Mouse (Mus musculus): ENCODE data around the gene Cope. TPM values are rescaled to one million over a fixed set of nuclear protein-coding genes. Genes with fewer than 3 reads are reported as not detected.
A peak's percentile ranks its signal among the peaks of the same experiment; 100 is the strongest.

Gene Cope
- total RNA-seq, 2 experiments from 2014 or later = 188 to 192 TPM

DNA sequence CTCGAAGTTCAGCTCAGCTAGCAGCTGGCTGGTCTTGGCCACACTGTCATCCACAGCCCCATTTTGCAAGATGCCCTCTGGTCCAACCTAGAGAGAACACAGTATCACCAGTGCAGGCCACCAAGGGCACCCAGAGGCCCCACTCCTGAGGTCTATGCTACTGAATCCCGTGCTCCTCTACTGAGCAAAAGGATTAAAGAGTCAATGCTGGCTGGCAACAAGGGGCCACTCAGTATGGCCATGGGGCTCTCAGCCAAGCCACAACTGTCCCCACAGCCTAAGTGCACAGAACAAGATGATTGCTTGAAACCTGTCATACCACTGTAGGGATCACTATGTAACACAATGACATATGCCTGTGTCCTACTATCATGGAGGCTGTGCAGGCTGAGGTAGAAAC is 42.0 kb downstream of the Cope start:
- no peak for DNase-seq (ENCODE audit: low spot score in 2 of 2)

DNA sequence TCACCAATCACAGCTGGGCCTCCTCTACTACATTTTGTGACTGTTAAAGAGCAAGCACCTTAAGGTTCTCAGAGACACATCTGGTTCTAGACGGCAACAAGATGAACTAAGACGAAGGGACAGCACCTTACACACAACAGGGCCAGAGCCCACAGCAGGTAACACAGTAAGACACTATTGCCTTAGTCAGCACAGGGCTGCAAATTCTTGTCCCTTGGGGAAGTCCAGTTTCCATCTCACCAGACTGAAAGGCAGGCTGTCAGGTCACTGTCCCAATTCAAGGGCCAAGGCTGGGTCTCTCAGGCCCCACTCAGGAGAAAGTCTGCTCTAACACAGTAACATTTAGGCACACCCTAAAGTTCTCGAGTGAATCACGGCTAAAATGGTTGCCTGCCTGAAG is 45.1 kb downstream of the Cope start:
- no peak for DNase-seq (ENCODE audit: low spot score in 2 of 2)

DNA sequence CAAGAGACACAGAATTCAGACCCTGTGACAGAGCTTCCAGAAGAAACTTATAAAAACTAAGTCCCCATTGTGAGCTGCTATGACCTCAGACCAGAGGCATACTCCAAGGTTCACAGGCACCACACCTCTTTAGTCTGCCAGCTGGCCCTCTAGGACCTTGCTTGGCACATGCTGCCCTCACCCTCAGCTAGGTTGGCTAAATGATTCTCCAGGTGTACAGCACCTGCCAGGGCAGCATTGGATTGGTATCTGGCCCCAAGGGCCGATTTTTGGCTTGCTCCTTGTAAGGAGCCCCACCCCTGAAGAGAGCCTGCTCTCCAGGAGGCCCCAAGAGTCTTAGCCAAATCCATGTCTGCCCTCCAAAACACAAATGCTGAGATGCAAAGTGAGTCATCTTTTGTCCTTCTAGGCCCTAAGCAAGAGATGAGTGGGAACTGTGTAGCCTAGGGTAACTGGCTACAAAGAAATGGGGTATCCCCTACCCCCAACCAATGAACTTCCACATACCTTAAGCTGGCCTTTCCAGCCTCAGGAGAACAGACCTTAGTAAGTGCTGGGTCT is 45.6 kb downstream of the Cope start:
- no peak for DNase-seq (ENCODE audit: low spot score in 2 of 2)

- DNase-seq (ENCODE audit: low spot score in 2 of 2) = no peak
These were observed 49.0 kb downstream of the Cope start for GRCm38 (mm10) chr8:70351035-70351999.

DNA sequence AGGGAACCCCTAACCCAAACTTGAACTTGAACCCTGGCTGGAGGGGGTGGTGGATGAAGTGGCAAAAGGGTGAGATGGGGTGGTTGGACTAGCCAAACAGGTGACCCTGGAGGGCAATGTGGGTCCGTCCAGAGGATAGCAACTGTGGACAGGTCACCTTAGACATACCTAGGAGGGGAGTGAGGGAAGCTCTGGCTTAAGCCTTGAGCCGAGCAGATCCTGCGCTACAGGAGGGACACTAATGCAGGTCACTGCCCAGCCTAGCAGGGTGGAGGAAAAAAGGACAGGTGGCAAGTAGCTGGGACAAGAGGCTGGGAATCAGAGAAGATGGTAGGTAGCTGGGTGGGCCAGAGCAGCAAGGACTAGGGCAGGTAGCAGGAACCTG is 49.7 kb downstream of the Cope start:
- no peak for DNase-seq (ENCODE audit: low spot score in 2 of 2)

DNA sequence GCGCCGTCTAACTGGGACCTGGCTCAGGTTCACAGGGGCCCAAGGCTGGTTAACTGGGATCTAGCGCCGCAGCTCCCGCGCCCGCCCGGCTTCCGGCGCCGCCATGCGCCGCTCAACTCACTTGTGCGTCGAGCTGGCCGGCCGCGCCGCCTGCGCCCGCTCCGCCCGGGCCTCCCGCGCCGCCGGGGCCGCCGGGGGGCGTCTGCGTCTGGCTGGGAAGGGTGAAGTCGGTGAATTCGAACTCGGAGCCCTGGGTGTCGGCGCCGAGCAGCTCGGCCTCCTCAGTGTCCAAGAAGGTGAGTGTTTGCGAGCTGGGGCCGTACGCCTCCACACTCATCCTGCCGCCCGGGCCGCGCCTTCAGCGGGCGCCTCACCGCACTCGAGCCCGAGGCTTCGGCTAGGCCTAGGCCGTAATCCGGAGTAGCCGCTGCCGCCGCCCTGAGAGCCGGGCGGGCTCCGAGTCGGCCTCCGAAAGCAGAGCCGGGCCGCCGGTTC is 50.4 kb downstream of the Cope start:
- peak in 1 of 2 experiments; percentile 50 for DNase-seq (ENCODE audit: low spot score in 2 of 2)

DNA sequence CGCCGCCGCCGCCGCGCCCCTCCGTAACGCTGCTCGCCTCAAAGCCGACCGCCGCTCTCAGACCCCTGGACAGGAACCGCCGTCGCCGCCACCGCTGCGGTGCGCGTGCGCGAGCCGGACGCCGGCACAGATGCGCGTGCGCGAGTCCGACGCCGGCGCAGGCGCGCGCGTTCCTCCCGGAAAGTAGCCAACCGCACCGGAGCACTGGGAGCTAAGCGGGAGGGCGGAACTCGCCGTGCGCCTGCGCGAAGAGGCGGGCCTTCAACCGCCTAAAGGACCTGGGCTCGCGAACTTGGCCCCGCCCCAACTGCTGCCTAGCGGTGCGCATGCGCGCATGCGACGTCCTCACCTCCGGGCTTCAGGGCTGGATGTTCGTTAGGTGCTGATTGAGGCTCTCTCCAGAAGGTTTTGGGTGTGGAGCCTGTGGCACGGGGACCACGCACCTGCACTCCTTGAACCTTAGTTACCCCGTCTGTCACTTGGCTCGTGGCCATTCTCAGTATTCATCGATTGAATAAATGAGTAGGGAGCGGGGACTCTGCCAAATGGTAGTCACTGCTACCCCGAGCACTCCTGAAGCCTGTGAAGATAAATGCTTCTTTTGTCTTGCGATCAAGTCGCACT is 51.0 kb downstream of the Cope start, which contains the start of gene Upf1:
Gene Upf1, minus strand, starts transcription at position 85 of the 624 bp plus-strand sequence.
- DNase-seq (ENCODE audit: low spot score in 2 of 2) = peak; percentile 99 to 100

DNA sequence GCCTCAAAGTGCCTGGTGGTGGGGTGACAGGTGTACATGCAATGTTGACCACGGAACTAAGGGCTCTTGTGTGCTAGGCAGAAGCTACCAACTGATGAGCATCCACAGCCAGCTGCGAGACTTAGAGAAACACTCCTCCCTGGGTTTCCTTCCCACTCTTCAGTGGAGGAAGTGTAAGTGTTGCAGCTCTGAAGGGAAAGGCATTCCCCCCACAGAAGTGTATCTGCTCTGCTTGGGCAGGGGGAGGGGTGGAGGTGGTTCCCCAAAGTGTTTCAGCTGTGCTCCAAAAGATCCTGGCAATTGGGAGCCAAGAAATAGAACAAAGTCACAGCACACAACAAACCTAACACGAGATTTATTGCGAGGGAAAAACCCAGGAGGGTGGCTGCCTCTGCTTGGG is 51.7 kb downstream of the Cope start:
- no peak for DNase-seq (ENCODE audit: low spot score in 2 of 2)

DNA sequence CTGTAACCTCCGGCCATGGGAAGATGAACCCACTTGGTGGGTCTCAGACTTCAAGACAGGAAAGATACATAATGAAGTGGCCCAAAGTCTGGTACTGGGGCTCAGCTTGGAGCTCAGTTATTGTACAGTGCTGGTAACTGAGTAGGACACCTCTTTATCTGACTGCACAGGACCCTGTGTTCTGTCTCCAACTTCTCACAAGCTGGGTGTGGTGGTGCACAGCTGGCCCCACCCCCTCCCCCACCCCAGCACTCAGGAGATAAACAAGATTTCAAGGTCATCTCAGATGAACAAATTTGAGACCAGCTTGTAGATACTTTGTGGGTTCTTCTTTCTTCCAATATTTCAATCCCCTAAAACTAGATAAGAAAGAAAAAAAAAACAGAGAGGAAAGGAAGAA is 53.8 kb downstream of the Cope start:
- no peak for DNase-seq (ENCODE audit: low spot score in 2 of 2)

DNA sequence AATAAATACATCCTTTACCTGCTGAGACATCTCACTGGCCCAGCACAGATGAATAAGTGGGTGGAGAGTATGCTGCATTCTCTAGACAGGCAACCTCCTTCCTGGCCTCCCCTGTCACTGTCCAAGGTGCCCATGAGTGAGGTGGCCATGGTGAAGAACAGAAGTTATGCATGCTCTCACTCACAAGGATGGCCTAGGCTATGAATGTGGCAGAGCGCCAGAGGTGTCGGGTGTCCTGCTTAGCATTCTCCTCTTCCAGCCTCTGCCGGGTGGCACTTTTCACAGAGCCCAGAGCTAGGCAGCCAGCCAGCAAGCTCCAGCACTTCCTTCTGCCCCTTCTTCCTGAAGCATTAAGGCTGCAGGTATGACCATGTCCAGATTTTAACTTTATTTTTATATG is 57.1 kb downstream of the Cope start:
- no peak for DNase-seq (ENCODE audit: low spot score in 2 of 2)

- no peak for DNase-seq (ENCODE audit: low spot score in 2 of 2)
These were observed 58.5 kb downstream of the Cope start for GRCm38 (mm10) chr8:70360769-70361168.

- DNase-seq (ENCODE audit: low spot score in 2 of 2) = no peak
These were observed 59.2 kb downstream of the Cope start for GRCm38 (mm10) chr8:70361484-70362032.

Other genes with a start within 250 kb of the Cope start
- gene Tm6sf2, start 229.6 kb upstream of the Cope start, total RNA-seq (2021) = 1 to 10 TPM in 1 of 2 experiments, under 1 TPM in 1; 0.53 to 4.8 TPM
- under 1 TPM; 0.11 to 0.14 TPM for gene Hapln4, start 219.1 kb upstream of the Cope start, total RNA-seq (2021)
- 1 to 10 TPM; 2.4 to 3.6 TPM for gene Ncan, start 181.6 kb upstream of the Cope start, total RNA-seq (2021)
- 10 to 100 TPM; 23.6 to 26.0 TPM for gene Nr2c2ap, start 171.2 kb upstream of the Cope start, total RNA-seq (2021)
- 10 to 100 TPM; 15.9 to 18.9 TPM for gene Rfxank, start 163.4 kb upstream of the Cope start, total RNA-seq (2021)
- 10 to 100 TPM; 55.5 to 56.4 TPM for gene Borcs8, start 163.0 kb upstream of the Cope start, total RNA-seq (2021)
- gene Mef2b, start 162.8 kb upstream of the Cope start, total RNA-seq (2021) = 1 to 10 TPM; 1.5 to 1.6 TPM
- 10 to 100 TPM; 63.4 to 66.8 TPM for gene Tmem161a, start 130.2 kb upstream of the Cope start, total RNA-seq (2021)
- gene Slc25a42, start 90.2 kb upstream of the Cope start, total RNA-seq (2021) = 10 to 100 TPM; 27.8 to 39.2 TPM
- 10 to 100 TPM; 54.9 to 62.1 TPM for gene Sugp2, start 68.3 kb upstream of the Cope start, total RNA-seq (2021)
- 10 to 100 TPM; 10.1 to 15.1 TPM for gene Armc6, start 68.1 kb upstream of the Cope start, total RNA-seq (2021)
- gene Homer3, start 19.7 kb upstream of the Cope start, total RNA-seq (2021) = 10 to 100 TPM; 44.8 to 50.6 TPM
- gene Ddx49, start within 50 bp of the Cope start, total RNA-seq (2021) = 10 to 100 TPM; 83.3 to 86.8 TPM
- gene Cers1, start 13.3 kb downstream of the Cope start, total RNA-seq (2021) = 1 to 10 TPM; 6.8 to 7.2 TPM
- gene Gdf1, start 27.3 kb downstream of the Cope start, total RNA-seq (2021) = 1 to 10 TPM in 1 of 2 experiments, under 1 TPM in 1; 0.34 to 1.3 TPM
- 10 to 100 TPM; 52.5 to 56.1 TPM for gene Upf1, start 50.8 kb downstream of the Cope start, total RNA-seq (2021)
- 1 to 10 TPM in 1 of 2 experiments, under 1 TPM in 1; 0.28 to 1.0 TPM for gene Comp, start 71.0 kb downstream of the Cope start, total RNA-seq (2021)
- 10 to 100 TPM; 33.2 to 34.5 TPM for gene Crtc1, start 137.1 kb downstream of the Cope start, total RNA-seq (2021)
- 10 to 100 TPM; 18.7 to 20.4 TPM for gene Klhl26, start 174.4 kb downstream of the Cope start, total RNA-seq (2021)
- 1 to 10 TPM; 3.6 to 5.0 TPM for gene Tmem59l, start 184.8 kb downstream of the Cope start, total RNA-seq (2021)
- under 1 TPM in 1 of 2 experiments, not detected in 1; 0.45 TPM for gene Crlf1, start 190.6 kb downstream of the Cope start, total RNA-seq (2021)
- 100 to 1,000 TPM; 105 to 109 TPM for gene Rex1bd, start 204.2 kb downstream of the Cope start, total RNA-seq (2021)
- 1,000 to 10,000 TPM; 1,529 to 1,618 TPM for gene Uba52, start 208.3 kb downstream of the Cope start, total RNA-seq (2021)
- 100 to 1,000 TPM; 315 to 322 TPM for gene Fkbp8, start 225.2 kb downstream of the Cope start, total RNA-seq (2021)
- gene Kxd1, start 225.4 kb downstream of the Cope start, total RNA-seq (2021) = 10 to 100 TPM; 80.4 to 80.5 TPM
- gene Ell, start 236.9 kb downstream of the Cope start, total RNA-seq (2021) = 10 to 100 TPM; 31.0 to 32.4 TPM